Mouse (Mus musculus): ENCODE results near the gene D5Ertd579e. TPM values are rescaled to one million over a fixed set of nuclear protein-coding genes. Genes with fewer than 3 reads are reported as not detected.

Gene D5Ertd579e
- polyA plus RNA-seq, 1 experiment, result 32.3 TPM

DNA sequence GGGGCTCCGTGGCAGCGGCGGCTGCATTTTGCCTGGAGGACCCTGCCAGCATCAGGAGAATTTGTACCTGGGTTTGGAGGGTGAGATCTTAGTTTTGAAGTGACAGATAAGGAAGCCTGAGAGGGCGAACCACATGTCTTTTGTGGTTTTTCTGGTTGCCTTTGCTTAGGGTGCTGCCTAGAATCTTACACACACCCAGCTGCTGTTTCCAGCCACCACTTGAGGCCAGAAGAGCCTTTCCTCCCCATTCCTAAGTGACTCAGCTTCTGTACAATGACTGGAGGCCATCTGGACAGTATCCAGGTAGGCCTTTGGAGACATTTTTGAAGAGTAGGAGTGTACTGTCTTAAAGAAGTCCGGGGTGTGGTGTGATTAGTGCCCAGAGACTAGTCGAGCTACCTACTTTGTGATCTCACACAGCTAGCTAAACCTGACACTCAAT lies 26.6 kb upstream of the D5Ertd579e start:
- TF ChIP-seq CTCF (IDR thresholded peaks at IDR 0.05; ENCODE audit: low read depth, low read length), result no peak
- TF ChIP-seq POLR2A (IDR thresholded peaks at IDR 0.05; ENCODE audit: borderline replicate concordance, low read depth, low read length), result no peak
- H3K27ac ChIP-seq (ENCODE audit: insufficient read depth, low read depth, low read length), result peak overlapping the region; percentile 12
- peaks cover 51% of the 10 kb centered on the region for H3K4me1 ChIP-seq (ENCODE audit: control insufficient read depth, insufficient read depth, low read length)
- no peak overlapping the region for H3K4me3 ChIP-seq (ENCODE audit: insufficient read depth, low read length)

DNA sequence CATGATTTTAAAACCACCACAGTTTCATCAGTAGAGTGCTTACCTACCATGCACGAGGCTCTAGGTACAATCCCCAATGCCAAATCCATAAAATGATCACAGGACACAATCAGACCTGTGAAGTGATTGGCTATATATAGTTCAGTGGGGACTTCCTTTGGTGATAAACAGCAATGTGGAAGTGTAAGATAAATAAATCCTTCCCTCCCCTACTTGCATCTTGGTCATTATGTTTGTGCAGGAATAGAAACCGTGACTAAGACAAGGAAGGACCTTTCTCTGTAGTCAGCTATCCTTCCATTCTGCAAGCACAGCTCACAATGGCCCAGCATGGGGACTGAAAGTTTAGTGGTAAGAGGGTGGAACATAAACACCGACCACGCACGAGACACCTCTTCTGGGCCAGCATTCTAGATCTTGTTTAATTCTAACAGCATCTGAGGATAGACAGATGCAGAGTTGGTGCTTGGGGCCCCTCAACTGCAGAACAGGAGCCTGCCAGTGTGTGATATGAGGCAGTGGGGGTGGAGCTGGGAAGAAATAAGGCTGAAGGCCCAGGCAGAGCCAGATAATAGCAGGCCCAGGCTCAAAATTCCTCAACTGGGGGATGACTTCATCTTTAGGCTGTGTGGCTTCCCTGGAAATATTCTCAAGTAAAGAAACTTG lies 25.0 kb upstream of the D5Ertd579e start:
- Histone ChIP-seq H3K4me1 (ENCODE audit: control insufficient read depth, insufficient read depth, low read length) (peaks cover 40% of the 10 kb centered on the region), H3K4me3 (ENCODE audit: insufficient read depth, low read length) (no peak overlapping the region), H3K27ac (ENCODE audit: insufficient read depth, low read depth, low read length) (peak overlapping the region; percentile 93)
- no peak for TF ChIP-seq POLR2A (IDR thresholded peaks at IDR 0.05; ENCODE audit: borderline replicate concordance, low read depth, low read length)

DNA sequence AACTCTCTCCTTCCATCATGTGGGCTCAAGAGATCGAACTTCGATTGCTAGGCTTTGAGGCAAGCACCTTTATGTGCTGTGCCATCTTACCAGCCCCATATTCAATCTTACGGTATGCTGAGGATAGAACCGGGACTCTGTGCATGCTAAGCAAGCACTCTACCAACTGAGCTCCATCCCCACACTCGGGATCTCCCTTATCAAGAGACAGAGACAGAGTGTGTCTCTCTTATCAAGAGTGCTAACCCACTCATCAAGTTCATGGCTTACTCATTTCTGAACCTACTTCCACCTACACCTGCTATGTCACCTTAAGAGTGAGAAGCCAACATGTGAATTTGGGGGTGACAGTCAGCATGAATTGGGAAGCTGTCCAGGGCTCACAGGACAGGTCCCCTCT lies 24.4 kb upstream of the D5Ertd579e start:
- TF ChIP-seq CTCF (IDR thresholded peaks at IDR 0.05; ENCODE audit: low read depth, low read length) (no peak), POLR2A (IDR thresholded peaks at IDR 0.05; ENCODE audit: borderline replicate concordance, low read depth, low read length) (no peak)
- H3K27ac ChIP-seq (ENCODE audit: insufficient read depth, low read depth, low read length), result peak overlapping the region; percentile 60

DNA sequence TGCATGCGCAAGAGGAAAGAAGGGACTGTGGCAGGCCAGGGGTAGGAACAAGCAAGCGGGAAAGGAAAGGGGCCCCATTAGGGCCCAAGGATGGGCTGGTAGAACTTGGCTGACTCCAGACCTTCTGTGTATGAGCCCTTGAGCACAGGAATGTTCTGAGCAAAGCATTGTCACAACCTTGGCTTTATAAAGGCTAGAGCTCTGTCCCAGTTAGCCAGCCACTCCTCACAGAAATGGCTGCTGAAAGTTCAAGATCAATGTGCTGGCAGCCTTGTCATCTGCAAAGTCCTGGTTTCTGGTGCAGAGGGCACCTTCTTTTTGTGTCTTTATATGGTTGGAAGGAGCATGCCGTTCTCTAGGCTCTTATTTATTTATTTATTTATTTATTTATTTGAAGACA lies 23.8 kb upstream of the D5Ertd579e start:
- H3K4me1 ChIP-seq (ENCODE audit: control insufficient read depth, insufficient read depth, low read length), result peaks cover 43% of the 10 kb centered on the region
- H3K4me3 ChIP-seq (ENCODE audit: insufficient read depth, low read length), result no peak overlapping the region
- H3K27ac ChIP-seq (ENCODE audit: insufficient read depth, low read depth, low read length), result no peak overlapping the region
- TF ChIP-seq POLR2A (IDR thresholded peaks at IDR 0.05; ENCODE audit: borderline replicate concordance, low read depth, low read length), result no peak

More for the DNA sequence above, 24.4 kb upstream of the D5Ertd579e start:
- no peak overlapping the region for H3K4me3 ChIP-seq (ENCODE audit: insufficient read depth, low read length)
- peaks cover 38% of the 10 kb centered on the region for H3K4me1 ChIP-seq (ENCODE audit: control insufficient read depth, insufficient read depth, low read length)

DNA sequence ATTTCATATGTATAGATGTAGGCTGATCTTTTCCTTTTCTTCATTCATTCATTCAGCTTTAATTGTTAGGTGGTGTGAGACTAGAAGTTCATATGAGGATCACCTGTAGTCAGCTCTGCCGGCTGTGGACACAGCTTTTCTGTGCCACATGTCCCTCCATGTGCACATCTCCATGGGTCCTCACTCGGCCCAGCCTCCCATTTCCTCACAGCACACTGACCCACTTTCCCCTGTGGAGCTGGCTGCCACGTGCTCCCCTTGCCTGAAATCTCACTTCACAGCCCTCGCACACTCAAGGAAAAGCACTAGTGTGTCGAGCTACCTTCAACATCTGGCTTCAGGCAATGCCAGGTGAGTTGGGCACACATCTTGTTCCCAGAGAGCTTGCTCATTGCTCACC lies 23.3 kb upstream of the D5Ertd579e start:
- TF ChIP-seq POLR2A (IDR thresholded peaks at IDR 0.05; ENCODE audit: borderline replicate concordance, low read depth, low read length) (no peak), CTCF (IDR thresholded peaks at IDR 0.05; ENCODE audit: low read depth, low read length) (no peak)

DNA sequence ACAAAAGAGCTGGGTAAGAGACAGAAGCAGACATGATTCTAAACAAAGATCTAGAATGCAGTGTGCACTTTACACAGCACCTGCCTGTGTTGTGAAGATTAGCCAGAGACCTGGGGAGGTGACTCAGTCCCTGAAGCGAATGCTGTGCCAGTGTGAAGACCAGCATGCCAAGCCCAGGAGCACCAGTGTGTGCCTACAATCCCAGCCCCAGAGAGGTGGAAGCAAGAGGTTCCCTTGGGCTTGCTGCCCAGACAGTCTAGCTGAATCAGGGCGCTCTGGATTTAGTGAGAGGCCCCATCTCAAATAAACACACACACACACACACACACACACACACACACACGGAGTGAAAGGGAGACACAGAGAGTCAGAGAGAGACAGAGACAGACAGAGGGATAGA lies 22.1 kb upstream of the D5Ertd579e start:
- Histone ChIP-seq H3K27ac (ENCODE audit: insufficient read depth, low read depth, low read length) (no peak overlapping the region), H3K4me1 (ENCODE audit: control insufficient read depth, insufficient read depth, low read length) (peaks cover 41% of the 10 kb centered on the region), H3K4me3 (ENCODE audit: insufficient read depth, low read length) (no peak overlapping the region)
- TF ChIP-seq CTCF (IDR thresholded peaks at IDR 0.05; ENCODE audit: low read depth, low read length) (no peak), POLR2A (IDR thresholded peaks at IDR 0.05; ENCODE audit: borderline replicate concordance, low read depth, low read length) (no peak)

More for the DNA sequence above, 23.3 kb upstream of the D5Ertd579e start:
- H3K27ac ChIP-seq (ENCODE audit: insufficient read depth, low read depth, low read length), result no peak overlapping the region
- no peak overlapping the region for H3K4me3 ChIP-seq (ENCODE audit: insufficient read depth, low read length)
- H3K4me1 ChIP-seq (ENCODE audit: control insufficient read depth, insufficient read depth, low read length), result peaks cover 44% of the 10 kb centered on the region

DNA sequence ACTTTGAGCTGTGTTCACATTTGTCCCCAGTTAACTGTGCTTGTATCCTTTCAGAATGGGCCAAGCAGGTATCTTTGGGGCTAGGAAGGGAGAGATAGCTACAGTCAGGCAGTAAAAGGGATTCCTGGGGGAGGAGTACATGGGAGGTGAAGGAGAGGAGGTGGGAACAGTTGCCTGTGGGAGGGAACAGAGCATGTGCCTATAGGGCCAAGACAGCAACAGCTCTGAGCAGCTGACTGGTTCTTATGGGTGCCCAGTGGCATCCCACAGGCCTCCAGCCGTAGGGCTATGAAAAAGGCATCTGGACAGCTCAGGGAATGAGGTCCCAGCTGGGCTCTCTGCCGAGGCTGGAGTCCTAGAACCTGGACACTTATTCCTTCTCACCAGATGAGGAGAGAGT lies 21.0 kb upstream of the D5Ertd579e start:
- Histone ChIP-seq H3K4me3 (ENCODE audit: insufficient read depth, low read length) (no peak overlapping the region), H3K4me1 (ENCODE audit: control insufficient read depth, insufficient read depth, low read length) (peaks cover 40% of the 10 kb centered on the region)

DNA sequence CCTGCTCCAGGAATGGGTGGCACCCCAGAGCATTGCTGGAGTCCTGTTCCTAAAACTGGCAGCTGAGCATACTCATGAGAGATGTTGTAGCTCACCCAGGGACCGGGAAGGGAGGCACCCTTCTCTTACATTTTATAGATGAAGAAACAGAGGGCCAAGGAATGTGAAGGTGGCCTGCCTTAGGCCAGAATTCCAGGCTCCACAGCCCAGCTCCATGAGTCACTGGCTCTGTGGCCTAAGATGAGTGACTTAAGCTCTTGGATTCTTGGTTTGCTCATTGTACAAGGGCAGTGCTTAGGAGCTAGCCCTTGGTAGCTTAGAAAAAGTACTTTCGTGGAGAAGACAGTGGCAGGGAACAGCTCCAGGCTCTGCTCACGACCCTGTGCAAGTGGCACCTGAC lies 19.0 kb upstream of the D5Ertd579e start:
- TF ChIP-seq POLR2A (IDR thresholded peaks at IDR 0.05; ENCODE audit: borderline replicate concordance, low read depth, low read length), result no peak
- no peak for TF ChIP-seq CTCF (IDR thresholded peaks at IDR 0.05; ENCODE audit: low read depth, low read length)
- no peak overlapping the region for H3K27ac ChIP-seq (ENCODE audit: insufficient read depth, low read depth, low read length)
- H3K4me3 ChIP-seq (ENCODE audit: insufficient read depth, low read length), result no peak overlapping the region
- peaks cover 38% of the 10 kb centered on the region for H3K4me1 ChIP-seq (ENCODE audit: control insufficient read depth, insufficient read depth, low read length)

More for the DNA sequence above, 21.0 kb upstream of the D5Ertd579e start:
- TF ChIP-seq CTCF (IDR thresholded peaks at IDR 0.05; ENCODE audit: low read depth, low read length), result no peak
- no peak for TF ChIP-seq POLR2A (IDR thresholded peaks at IDR 0.05; ENCODE audit: borderline replicate concordance, low read depth, low read length)
- no peak overlapping the region for H3K27ac ChIP-seq (ENCODE audit: insufficient read depth, low read depth, low read length)

DNA sequence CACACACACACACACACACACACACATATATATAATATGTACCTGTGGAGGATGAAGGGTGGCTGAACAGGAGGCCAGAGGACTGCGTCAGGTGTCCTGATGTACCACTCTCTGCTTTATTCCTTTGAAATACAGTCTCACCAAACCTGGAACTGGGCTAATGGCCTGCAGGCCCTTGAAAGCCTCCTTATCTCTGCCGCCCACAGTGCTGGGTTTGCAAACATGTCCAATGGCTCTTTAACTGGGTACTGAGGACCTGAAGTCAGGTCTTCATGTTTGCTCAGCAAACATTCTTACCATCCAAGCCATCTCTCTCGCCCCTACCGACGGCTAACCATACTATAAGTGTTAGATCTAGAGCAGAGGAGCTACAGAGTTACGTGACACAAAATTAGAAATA lies 17.9 kb upstream of the D5Ertd579e start:
- Histone ChIP-seq H3K27ac (ENCODE audit: insufficient read depth, low read depth, low read length) (peak overlapping the region; percentile 90), H3K4me3 (ENCODE audit: insufficient read depth, low read length) (no peak overlapping the region), H3K4me1 (ENCODE audit: control insufficient read depth, insufficient read depth, low read length) (peaks cover 38% of the 10 kb centered on the region)
- no peak for TF ChIP-seq CTCF (IDR thresholded peaks at IDR 0.05; ENCODE audit: low read depth, low read length)
- TF ChIP-seq POLR2A (IDR thresholded peaks at IDR 0.05; ENCODE audit: borderline replicate concordance, low read depth, low read length), result no peak

DNA sequence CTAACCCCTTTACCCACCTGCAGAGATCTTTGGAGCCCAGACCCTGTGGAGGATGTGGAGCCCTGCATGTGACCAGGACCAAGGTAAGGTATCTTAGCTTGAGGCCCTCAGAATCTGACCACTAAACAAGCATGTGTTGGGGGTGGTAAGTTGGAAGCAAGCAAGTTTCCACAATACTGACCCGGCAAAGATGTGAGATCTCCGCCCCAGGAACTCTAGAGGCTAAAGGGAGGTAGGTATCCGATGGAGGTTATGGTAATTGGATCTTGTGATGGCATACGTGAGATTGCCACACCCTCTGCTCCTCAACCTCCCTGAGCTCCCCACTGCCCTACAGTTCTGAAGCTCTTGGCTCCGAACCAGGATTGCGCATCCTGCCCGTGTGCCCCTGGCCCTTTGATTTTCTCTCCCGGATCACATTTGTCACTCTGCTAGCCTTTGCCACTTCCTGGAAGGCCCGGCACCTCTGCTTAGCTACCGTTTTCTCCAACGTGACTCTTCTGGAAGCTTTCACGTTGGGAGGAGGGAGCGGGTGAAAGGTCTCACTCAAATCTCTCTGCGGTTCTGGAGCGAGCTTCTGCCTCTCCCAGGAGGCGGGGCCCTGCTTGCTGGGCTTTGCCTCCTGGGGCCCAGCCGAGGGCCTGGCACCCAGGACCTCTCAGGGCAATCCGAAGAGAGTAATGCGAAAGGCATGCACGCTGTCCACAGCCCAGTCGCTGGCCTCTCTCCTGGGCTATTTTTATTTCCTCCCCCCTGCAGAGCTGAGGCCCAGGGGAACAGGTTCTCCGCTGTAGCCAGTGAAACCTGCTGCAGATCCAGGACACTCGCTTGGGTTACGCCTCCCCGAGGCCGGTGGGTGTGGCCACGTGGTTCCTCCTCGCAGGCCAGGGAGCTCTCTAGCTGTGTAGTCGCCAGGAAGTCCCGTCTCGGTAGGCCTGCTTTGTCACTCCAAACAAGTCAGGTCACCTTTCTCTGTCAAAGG lies 17.0 kb upstream of the D5Ertd579e start:
- H3K4me3 ChIP-seq (ENCODE audit: insufficient read depth, low read length), result peak overlapping the region; percentile 54
- peaks cover 38% of the 10 kb centered on the region for H3K4me1 ChIP-seq (ENCODE audit: control insufficient read depth, insufficient read depth, low read length)
- TF ChIP-seq POLR2A (IDR thresholded peaks at IDR 0.05; ENCODE audit: borderline replicate concordance, low read depth, low read length) (no peak), CTCF (IDR thresholded peaks at IDR 0.05; ENCODE audit: low read depth, low read length) (no peak)
- H3K27ac ChIP-seq (ENCODE audit: insufficient read depth, low read depth, low read length), result peak overlapping the region; percentile 90
